ENCODE assay signal across 8 mouse cellular contexts in genomic region chr16:32607562-32608343, GRCm38 (mm10). TPM values are rescaled to one million over a fixed set of nuclear protein-coding genes. Genes with fewer than 3 reads are reported as not detected.
A peak's percentile ranks its signal among the peaks of the same experiment; 100 is the strongest.
DNase-seq lines count a peak whose midpoint lies in the region; ATAC-seq and TF ChIP-seq lines count a peak whose summit lies in the region.

No protein-coding gene starts in this region.

- H3K4me3 ChIP-seq in forebrain, postnatal 0 days (ENCODE audit: low read depth, low read length), result no peak overlapping the region
- H3K4me3 ChIP-seq in liver, embryonic 15.5 days (replicated peaks), result peak overlapping the region; percentile 74

- H3K27ac ChIP-seq in forebrain, postnatal 0 days (ENCODE audit: low read depth, low read length), result no peak overlapping the region
- H3K27ac ChIP-seq in liver, embryonic 15.5 days (replicated peaks), result peak overlapping the region; percentile 94

- no peak overlapping the region for H3K9ac ChIP-seq in forebrain, postnatal 0 days
- peak overlapping the region; percentile 46 for H3K9ac ChIP-seq in liver, embryonic 15.5 days

- TF ChIP-seq CTCF in forebrain, postnatal 0 days (IDR thresholded peaks at IDR 0.05; ENCODE audit: low read depth), result no peak

- peaks cover 9% of the 10 kb centered on the region; the same call in 1 of the 2 replicates for H3K4me1 ChIP-seq in forebrain, postnatal 0 days (ENCODE audit: insufficient read depth)
- H3K4me1 ChIP-seq in liver, embryonic 15.5 days (replicated peaks), result peaks cover 19% of the 10 kb centered on the region

- intact Hi-C loops in heart, postnatal 14 days (cut with DNase I), result loop anchor here (2.0 kb wide), 1 partner anchor 99 kb away; no protein-coding TSS in a partner anchor

- no peaks in the 10 kb centered on the region for H3K27me3 ChIP-seq in forebrain, postnatal 0 days (ENCODE audit: insufficient read depth, low read length)
- H3K27me3 ChIP-seq in liver, embryonic 15.5 days, result no peaks in the 10 kb centered on the region

- no peaks in the 10 kb centered on the region for H3K9me3 ChIP-seq in forebrain, postnatal 0 days (ENCODE audit: low read length)
- H3K9me3 ChIP-seq in liver, embryonic 15.5 days (replicated peaks), result no peaks in the 10 kb centered on the region

- peak overlapping the region; percentile 62; the same call in 1 of the 2 replicates for H3K4me2 ChIP-seq in forebrain, postnatal 0 days (ENCODE audit: low read depth)
- H3K4me2 ChIP-seq in liver, embryonic 15.5 days, result peak overlapping the region; percentile 79

- peak; percentile 80 for DNase-seq in heart, adult 11 months
- no peak for DNase-seq in heart, postnatal 14 days
- DNase-seq in A20 (ENCODE audit: low read depth, low spot score), result peak; percentile 54
- DNase-seq in forebrain, postnatal 0 days, result no peak
- no peak for DNase-seq in right cerebral cortex, postnatal 14 days
- no peak for DNase-seq in adrenal gland, postnatal 4 days (ENCODE audit: low spot score in 2 of 2)
- DNase-seq in layer of hippocampus, adult 18-20 months (ENCODE audit: low spot score in 2 of 2), result no peak

- H3K36me3 ChIP-seq in forebrain, postnatal 0 days (ENCODE audit: insufficient read depth), result no peaks in the 10 kb centered on the region
- peaks cover 8% of the 10 kb centered on the region for H3K36me3 ChIP-seq in liver, embryonic 15.5 days (replicated peaks)

- 64% methylated on average over 7 of the region's 7 CpGs for WGBS in forebrain, postnatal 0 days
- 27% methylated on average over 7 of the region's 7 CpGs for WGBS in liver, embryonic 15.5 days (ENCODE audit: insufficient replicate concordance)

- ATAC-seq in forebrain, postnatal 0 days, result no peak
- ATAC-seq in liver, embryonic 15.5 days (ENCODE audit: insufficient read depth), result no peak

RNA-seq across cellular contexts. Expression of gene Tfrc, which starts 1.0 kb away (rescaled TPM):
- 100 to 1,000 TPM; 273 to 386 TPM for total RNA-seq in heart, postnatal 14 days (2021)
- 70.3 and 112 TPM in 2 replicates for total RNA-seq in forebrain, postnatal 0 days (2014; rRNA removed)
- polyA plus RNA-seq in forebrain, postnatal 0 days (2015; fragmentation: Nextera tagmentation; extraction: Ambion mirVana), result 34.8 and 35.3 TPM in 2 replicates
- polyA plus RNA-seq in liver, embryonic 15.5 days (2015; fragmentation: Nextera tagmentation; extraction: Ambion mirVana), result 285 and 299 TPM in 2 replicates
- total RNA-seq in adrenal gland, postnatal 4 days (2021), result 10 to 100 TPM; 57.2 to 75.8 TPM
- 10 to 100 TPM; 37.3 to 43.2 TPM for total RNA-seq in layer of hippocampus, adult 18-20 months (2021)

RNA-seq across cellular contexts. Expression of gene Tnk2, which starts 35.9 kb away (rescaled TPM):
- 10 to 100 TPM; 24.1 to 26.7 TPM for total RNA-seq in heart, postnatal 14 days (2021)
- 48.4 and 55.3 TPM in 2 replicates for total RNA-seq in forebrain, postnatal 0 days (2014; rRNA removed)
- 10.3 and 13.2 TPM in 2 replicates for polyA plus RNA-seq in forebrain, postnatal 0 days (2015; fragmentation: Nextera tagmentation; extraction: Ambion mirVana)
- 4.5 and 4.7 TPM in 2 replicates for polyA plus RNA-seq in liver, embryonic 15.5 days (2015; fragmentation: Nextera tagmentation; extraction: Ambion mirVana)
- total RNA-seq in adrenal gland, postnatal 4 days (2021), result 10 to 100 TPM; 75.6 to 77.6 TPM
- total RNA-seq in layer of hippocampus, adult 18-20 months (2021), result 100 to 1,000 TPM; 227 to 233 TPM

Comparison
In these comparisons a context has a peak if more than half of its experiments do, and no peak if none do; other contexts are left out.
1. DNase-seq: peak in heart, adult 11 months (single experiment) and A20 (single experiment); none in heart, postnatal 14 days (0 of 2), forebrain, postnatal 0 days (single experiment), right cerebral cortex, postnatal 14 days (single experiment), adrenal gland, postnatal 4 days (0 of 2) and layer of hippocampus, adult 18-20 months (0 of 2).